Mouse (Mus musculus): ENCODE measurements around the gene Fgfr2.

DNA sequence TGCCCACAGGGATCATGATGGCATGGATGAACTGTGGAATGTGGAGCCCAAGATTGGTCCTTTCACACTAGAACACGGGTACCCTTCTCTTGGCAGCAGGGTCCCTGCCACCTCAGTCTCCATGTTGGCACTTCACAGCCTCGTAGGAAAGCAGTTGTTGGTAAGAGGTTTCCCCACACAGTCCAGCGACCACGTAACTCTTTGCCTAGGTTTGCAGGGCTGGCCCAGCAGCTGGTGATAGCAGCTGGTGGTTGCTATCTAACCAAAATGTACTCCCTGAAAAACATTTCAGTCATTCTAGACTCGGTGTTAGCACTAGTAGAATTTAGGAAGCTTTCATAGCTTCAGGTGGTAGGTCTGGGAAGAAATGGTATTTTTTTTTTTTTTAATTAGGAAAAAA is 2464.0 kb downstream of the Fgfr2 start:
- no peak for TF ChIP-seq CTCF (IDR thresholded peaks at IDR 0.05; ENCODE audit: borderline replicate concordance, extremely low read depth, insufficient read depth, insufficient read length)
- no peak for TF ChIP-seq POLR2A (IDR thresholded peaks at IDR 0.05; ENCODE audit: borderline replicate concordance, extremely low read depth, insufficient read depth, insufficient read length, poor library complexity, severe bottlenecking)

All from brain, embryonic 14.5 days (tissue).